Mouse (Mus musculus) spleen, adult 2 months (tissue): ENCODE measurements around the gene Atxn7l3b.

Experiments
- CTCF ChIP-seq: fragments of 200-500 bp; IDR thresholded peaks from 2 replicates; pipeline ENCODE4 v1.5.1; 2011; ENCODE audit warnings: mild to moderate bottlenecking, inconsistent platforms; ENCODE audit not compliant: insufficient read depth, insufficient read length, insufficient replicate concordance; ENCODE audit errors: extremely low read depth
- POLR2A ChIP-seq: fragments of 200-500 bp; IDR thresholded peaks from 2 replicates; pipeline ENCODE4 v1.6.1; 2011; ENCODE audit warnings: low read depth, low read length, inconsistent platforms

DNA sequence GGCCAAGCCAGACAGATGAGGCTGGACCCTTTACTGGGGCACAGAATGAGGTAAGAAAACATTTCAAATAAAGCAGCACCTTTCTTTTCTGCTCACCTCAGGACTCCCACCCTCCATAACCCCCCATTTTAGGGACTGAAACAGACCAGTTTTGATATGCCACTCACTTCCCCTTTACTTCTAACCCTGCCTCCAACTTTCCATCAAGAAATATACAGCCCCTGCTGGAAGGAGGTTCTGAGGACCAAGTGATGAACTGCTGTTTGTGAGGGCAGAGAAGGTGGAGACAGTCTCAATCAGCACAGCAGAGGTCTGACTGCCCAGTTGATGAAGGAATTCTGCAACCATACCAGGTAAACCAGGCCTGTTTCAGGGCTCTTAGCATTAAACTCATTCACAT lies 1.8 kb downstream of the Atxn7l3b start:
- no peak for TF ChIP-seq POLR2A
- TF ChIP-seq CTCF = no peak
